Mouse (Mus musculus) adipose tissue, adult 10 weeks (tissue): ENCODE results near the gene 1190002N15Rik. TPM values are rescaled to one million over a fixed set of nuclear protein-coding genes. Genes with fewer than 3 reads are reported as not detected.

Experiments used
- polyA plus RNA-seq: library from polyadenylated mRNA; stranded (reverse); fragments of 350-450 nt; fragmentation: Illumina TruSeq; extraction: RNeasy Lipid Tissue Mini Kit (QIAGEN cat#74804); gene quantifications from one replicate; pipeline ENCODE4 v1.2.3, GENCODE M21; 2014; ENCODE audit warnings: low read depth, low replicate concordance

Gene 1190002N15Rik
- 11.4 TPM for polyA plus RNA-seq

GRCm38 (mm10) chr9:94537970-94538822 lies at the start of gene 1190002N15Rik:
Gene 1190002N15Rik, minus strand, starts transcription at chr9:94538081.

Other genes starting within 250 kb of the 1190002N15Rik start
- gene Slc9a9, start 131.8 kb upstream of the 1190002N15Rik start, polyA plus RNA-seq = 5.0 TPM